Mouse (Mus musculus) small intestine, adult 2 months (tissue): ENCODE measurements at regions not wholly inside any gene's neighbourhood (a gene's known extent, or its start where the extent isn't known, plus 50 kb on each side); places are given as distances from the start of the nearest gene placed in this dataset.

Experiments
- H3K27ac ChIP-seq: fragments of 200-500 bp; 2 replicates; pipeline ENCODE4 v1.5.1; 2012; ENCODE audit warnings: low read depth, low read length, control low read depth, inconsistent platforms; ENCODE audit not compliant: insufficient read depth
- H3K27me3 ChIP-seq: fragments of 200-500 bp; 2 replicates; pipeline ENCODE4 v1.6.1; 2012; ENCODE audit warnings: mild to moderate bottlenecking, moderate library complexity, low read length, inconsistent platforms; ENCODE audit not compliant: control insufficient read depth, insufficient read depth
- H3K36me3 ChIP-seq: fragments of 200-500 bp; 2 replicates; pipeline ENCODE4 v1.6.1; 2012; ENCODE audit warnings: mild to moderate bottlenecking, low read length, control low read depth, inconsistent platforms; ENCODE audit not compliant: control insufficient read depth, insufficient read depth
- H3K4me1 ChIP-seq: fragments of 200-500 bp; 2 replicates; pipeline ENCODE4 v1.6.1; 2012; ENCODE audit warnings: low read length, inconsistent platforms, mixed read lengths; ENCODE audit not compliant: control insufficient read depth, insufficient read depth, insufficient read length
- H3K4me3 ChIP-seq: fragments of 200-500 bp; 2 replicates; pipeline ENCODE4 v1.5.1; 2012; ENCODE audit warnings: low read depth, mild to moderate bottlenecking, control low read depth, inconsistent platforms, low read length, moderate library complexity
- CTCF ChIP-seq: fragments of 200-500 bp; IDR thresholded peaks from 2 replicates; pipeline ENCODE4 v1.5.1; 2012; ENCODE audit warnings: low read depth, mild to moderate bottlenecking, control low read depth, inconsistent platforms, low read length, moderate library complexity, mixed read lengths; ENCODE audit not compliant: insufficient replicate concordance, insufficient read length; ENCODE audit errors: extremely low read depth
- POLR2A ChIP-seq: fragments of 200-500 bp; IDR thresholded peaks from 2 replicates; pipeline ENCODE4 v1.6.1; 2012; ENCODE audit warnings: low read depth, mild to moderate bottlenecking, control low read depth, inconsistent platforms, low read length, moderate library complexity
- WGBS: fragments of 180-500 bp; shearing (Covaris S2); methylation state at CpG from one replicate; pipeline ENCODE4 v1.1.7; 2018; 5-methylcytosine and 5-hydroxymethylcytosine counted together

GRCm38 (mm10) chr1:92718108-92718507 is 69.5 kb upstream of the Otos start:
- no peak for TF ChIP-seq CTCF
- TF ChIP-seq POLR2A = no peak
- WGBS = 45% methylated on average over 4 of the region's 4 CpGs

DNA sequence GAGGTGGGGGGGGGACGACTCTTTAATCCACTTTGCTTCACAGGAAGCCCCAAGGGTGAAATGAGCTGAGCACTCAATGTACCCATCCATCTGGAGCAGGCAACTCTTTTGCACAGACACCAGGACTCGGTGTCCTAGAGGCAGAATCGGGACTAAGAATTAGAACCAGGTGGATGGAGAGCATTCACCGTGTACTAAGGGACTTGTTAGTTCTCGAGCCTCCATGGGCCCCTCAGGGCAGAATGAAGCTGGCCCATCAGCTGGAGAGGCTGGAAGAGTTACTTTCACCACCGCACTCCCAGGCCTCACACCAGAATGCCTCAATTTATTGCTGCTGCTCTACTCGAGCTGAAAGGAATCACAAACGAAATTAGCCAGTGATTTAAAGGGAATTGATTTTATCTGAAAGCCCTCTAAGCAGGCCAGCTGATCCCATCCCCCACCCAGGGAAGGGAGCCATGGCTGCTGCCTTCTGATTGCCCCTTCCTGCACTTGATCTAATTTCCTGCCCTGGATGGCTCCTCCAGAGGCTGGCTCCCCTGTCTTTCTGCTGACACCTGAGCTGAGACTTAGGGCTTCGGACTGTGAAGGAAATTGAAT is 66.2 kb upstream of the Otos start:
- no peaks in the 10 kb centered on the region for H3K4me1 ChIP-seq
- H3K27ac ChIP-seq = no peak overlapping the region
- 56% methylated on average over 9 of the region's 9 CpGs for WGBS
- no peaks in the 10 kb centered on the region for H3K27me3 ChIP-seq
- H3K36me3 ChIP-seq = no peaks in the 10 kb centered on the region
- TF ChIP-seq CTCF = no peak
- no peak for TF ChIP-seq POLR2A
- H3K4me3 ChIP-seq = no peak overlapping the region

More at GRCm38 (mm10) chr1:92718108-92718507, 69.5 kb upstream of the Otos start:
- H3K27ac ChIP-seq = no peak overlapping the region
- H3K27me3 ChIP-seq = no peaks in the 10 kb centered on the region
- no peaks in the 10 kb centered on the region for H3K36me3 ChIP-seq
- H3K4me1 ChIP-seq = no peaks in the 10 kb centered on the region
- no peak overlapping the region for H3K4me3 ChIP-seq

- WGBS = 84% methylated on average over 8 of the region's 8 CpGs
- TF ChIP-seq CTCF (no peak), POLR2A (no peak)
- Histone ChIP-seq H3K27me3 (no peaks in the 10 kb centered on the region), H3K36me3 (no peaks in the 10 kb centered on the region), H3K4me3 (no peak overlapping the region), H3K4me1 (no peaks in the 10 kb centered on the region), H3K27ac (no peak overlapping the region)
These were observed 63.7 kb upstream of the Otos start for GRCm38 (mm10) chr1:92712366-92712765.

- no peak for TF ChIP-seq POLR2A
- no peak for TF ChIP-seq CTCF
- H3K4me1 ChIP-seq = no peaks in the 10 kb centered on the region
- no peaks in the 10 kb centered on the region for H3K27me3 ChIP-seq
- no peak overlapping the region for H3K27ac ChIP-seq
- no peaks in the 10 kb centered on the region for H3K36me3 ChIP-seq
- 53% methylated on average over 2 of the region's 2 CpGs for WGBS
- H3K4me3 ChIP-seq = no peak overlapping the region
These were observed 61.7 kb upstream of the Otos start for GRCm38 (mm10) chr1:92710321-92710839.

DNA sequence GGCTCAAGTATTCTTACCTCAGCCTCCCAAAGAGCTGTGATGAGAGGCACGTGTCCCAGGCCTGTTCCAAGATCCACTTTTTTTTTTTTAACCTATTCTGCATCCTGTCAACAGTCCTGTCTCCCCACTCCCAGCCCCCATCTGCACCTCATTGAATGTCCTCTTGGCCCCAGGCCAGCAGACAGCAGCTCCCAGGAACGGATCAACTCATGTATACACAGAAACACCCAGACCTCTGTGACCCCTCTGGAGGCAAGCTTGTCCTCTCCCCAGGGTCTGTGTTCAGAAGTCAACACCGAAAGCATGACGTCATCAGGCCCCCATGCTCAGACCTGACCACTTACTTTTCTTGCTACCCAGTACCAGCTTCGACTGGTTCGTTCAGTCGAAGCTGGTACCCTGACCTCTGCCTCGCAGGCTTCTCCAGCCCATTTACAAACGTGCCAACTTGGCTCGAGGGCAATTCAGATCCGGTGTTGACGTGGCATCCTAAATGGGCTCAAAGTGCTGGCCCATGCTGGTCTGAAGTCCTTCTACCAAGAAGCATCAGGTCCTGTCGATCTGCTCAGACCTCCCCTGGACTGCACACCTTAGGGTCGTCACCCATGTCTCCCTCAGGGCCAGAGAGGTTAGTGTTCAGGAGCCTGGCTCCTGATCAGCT is 60.7 kb upstream of the Otos start:
- no peak overlapping the region for H3K27ac ChIP-seq
- TF ChIP-seq CTCF (no peak), POLR2A (no peak)

DNA sequence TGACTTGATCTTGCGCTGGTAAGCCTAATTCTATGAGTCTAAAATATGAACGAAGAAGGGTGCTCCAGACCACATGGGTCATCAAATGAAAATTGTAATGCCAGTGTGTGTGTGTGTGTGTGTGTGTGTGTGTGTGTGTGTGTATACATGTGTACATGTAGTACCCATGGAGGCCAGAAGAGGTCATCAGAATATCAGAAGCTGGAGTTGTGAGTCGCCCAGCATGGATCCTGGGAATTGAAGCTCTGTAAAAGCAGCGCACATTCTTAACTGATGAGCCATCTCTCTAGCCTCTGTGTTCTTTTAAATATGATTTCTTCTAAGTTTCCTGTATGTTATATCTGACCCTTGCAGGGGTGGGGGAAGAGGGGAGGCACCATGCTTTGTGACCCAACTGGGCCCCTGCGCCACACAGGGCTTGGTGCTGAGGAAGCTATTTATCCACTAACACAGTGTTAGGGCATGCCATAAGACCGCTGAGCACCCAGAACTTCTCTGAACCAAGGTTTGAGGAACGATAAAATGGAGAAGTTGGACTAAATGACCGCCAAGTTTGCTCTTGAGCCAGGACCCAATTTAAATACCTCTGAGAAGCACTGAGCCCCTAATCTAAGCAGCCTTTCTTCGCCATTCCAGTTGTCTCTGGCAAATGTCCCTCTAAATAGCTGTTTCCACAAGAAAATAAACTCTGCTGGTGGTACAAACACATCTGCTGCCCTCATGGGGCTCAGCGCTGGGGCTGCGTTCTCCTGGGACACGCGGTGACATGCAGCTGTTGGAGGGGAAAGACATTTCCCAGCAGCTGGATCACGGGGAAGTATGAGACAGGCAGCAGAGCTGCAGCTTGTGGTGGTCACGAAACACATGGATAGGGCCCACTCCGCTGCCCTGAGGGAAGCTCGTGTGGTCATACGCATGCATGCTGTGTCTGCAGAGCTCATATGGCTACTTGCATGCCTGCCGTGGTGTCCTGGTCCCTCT is 59.6 kb upstream of the Otos start:
- Histone ChIP-seq H3K4me3 (no peak overlapping the region), H3K4me1 (no peaks in the 10 kb centered on the region), H3K27me3 (no peaks in the 10 kb centered on the region), H3K36me3 (no peaks in the 10 kb centered on the region), H3K27ac (no peak overlapping the region)
- TF ChIP-seq CTCF (no peak), POLR2A (no peak)
- 82% methylated on average over 19 of the region's 19 CpGs for WGBS

More for the DNA sequence above, 60.7 kb upstream of the Otos start:
- no peak overlapping the region for H3K4me3 ChIP-seq
- no peaks in the 10 kb centered on the region for H3K36me3 ChIP-seq
- H3K27me3 ChIP-seq = no peaks in the 10 kb centered on the region
- H3K4me1 ChIP-seq = no peaks in the 10 kb centered on the region
- 67% methylated on average over 14 of the region's 14 CpGs for WGBS

DNA sequence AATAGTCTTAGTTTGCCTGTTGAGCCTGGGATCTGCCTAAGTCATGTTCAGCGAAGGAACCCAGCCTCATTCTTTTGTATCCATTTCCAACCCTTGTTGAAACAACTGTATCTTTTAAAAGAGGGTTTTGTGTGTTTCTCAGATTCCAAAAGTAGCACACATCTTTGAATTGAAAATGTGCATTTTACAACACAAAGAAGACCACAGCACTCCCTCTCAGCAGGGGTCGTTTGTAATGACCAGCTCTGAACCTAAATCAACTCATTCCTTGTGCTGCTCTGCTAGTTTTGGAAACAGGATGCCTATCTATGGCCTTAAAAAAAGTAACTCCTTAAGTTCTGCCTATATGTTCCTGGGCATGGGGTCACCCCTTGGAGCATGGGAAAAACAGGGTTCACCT is 58.8 kb upstream of the Otos start:
- no peaks in the 10 kb centered on the region for H3K27me3 ChIP-seq
- H3K4me3 ChIP-seq = no peak overlapping the region
- 70% methylated on average over 2 of the region's 2 CpGs for WGBS
- no peaks in the 10 kb centered on the region for H3K4me1 ChIP-seq
- H3K27ac ChIP-seq = no peak overlapping the region
- TF ChIP-seq POLR2A = no peak
- TF ChIP-seq CTCF = no peak
- H3K36me3 ChIP-seq = no peaks in the 10 kb centered on the region
